ENCODE assay signal across 19 mouse cellular contexts in genomic region chr10:43604687-43605250, GRCm38 (mm10). TPM values are rescaled to one million over a fixed set of nuclear protein-coding genes. Genes with fewer than 3 reads are reported as not detected.
DNase-seq lines count a peak whose midpoint lies in the region; ATAC-seq lines count a peak whose summit lies in the region.
"Had no signal": no experiment of that assay in that cellular context is flagged by ENCODE, and none has a peak within 500 bp of the region (broad histone marks: within the 10 kb centered on the region; RNA-seq: fewer than 3 reads in every experiment).

No protein-coding gene starts in this region.

- no peaks in the 10 kb centered on the region for H3K27me3 ChIP-seq in liver, embryonic 12.5 days (replicated peaks)
- no peaks in the 10 kb centered on the region for H3K27me3 ChIP-seq in liver, embryonic 11.5 days (replicated peaks; ENCODE audit: control insufficient read depth, insufficient read depth, low read length)
- H3K27me3 ChIP-seq in intestine, embryonic 15.5 days (replicated peaks): no peaks in the 10 kb centered on the region
- H3K27me3 ChIP-seq in limb, embryonic 15.5 days: no peaks in the 10 kb centered on the region
- no peaks in the 10 kb centered on the region for H3K27me3 ChIP-seq in stomach, embryonic 16.5 days (ENCODE audit: control insufficient read depth, insufficient read depth, low read length)
- no peaks in the 10 kb centered on the region for H3K27me3 ChIP-seq in hindbrain, embryonic 13.5 days
- H3K27me3 ChIP-seq: lung, embryonic 15.5 days had no signal

- H3K4me1 ChIP-seq in liver, embryonic 12.5 days: peaks cover 80% of the 10 kb centered on the region
- peaks cover 11% of the 10 kb centered on the region for H3K4me1 ChIP-seq in liver, embryonic 11.5 days (replicated peaks; ENCODE audit: control insufficient read depth, insufficient read depth, low read length)
- peaks cover 6% of the 10 kb centered on the region; the same call in 1 of the 2 replicates for H3K4me1 ChIP-seq in intestine, embryonic 15.5 days (replicated peaks)
- peaks cover 15% of the 10 kb centered on the region; the same call in 1 of the 2 replicates for H3K4me1 ChIP-seq in limb, embryonic 15.5 days
- H3K4me1 ChIP-seq in stomach, embryonic 16.5 days (ENCODE audit: control insufficient read depth, insufficient read depth, low read length): no peaks in the 10 kb centered on the region; the same call in 1 of the 2 replicates
- H3K4me1 ChIP-seq in hindbrain, embryonic 13.5 days (replicated peaks): peaks cover 13% of the 10 kb centered on the region
- H3K4me1 ChIP-seq: lung, embryonic 15.5 days had no signal

- no peak overlapping the region for H3K4me3 ChIP-seq in liver, embryonic 12.5 days
- H3K4me3 ChIP-seq in liver, embryonic 11.5 days (ENCODE audit: low read depth, low read length): no peak overlapping the region
- H3K4me3 ChIP-seq in intestine, embryonic 15.5 days (replicated peaks): no peak overlapping the region
- no peak overlapping the region for H3K4me3 ChIP-seq in limb, embryonic 15.5 days
- no peak overlapping the region for H3K4me3 ChIP-seq in stomach, embryonic 16.5 days (replicated peaks; ENCODE audit: low read length)
- no peak overlapping the region for H3K4me3 ChIP-seq in hindbrain, embryonic 13.5 days
- H3K4me3 ChIP-seq: forebrain, embryonic 10.5 days; lung, embryonic 15.5 days; midbrain, embryonic 10.5 days had no signal

- peak overlapping the region; percentile 44 for H3K9ac ChIP-seq in liver, embryonic 12.5 days
- H3K9ac ChIP-seq in liver, embryonic 11.5 days (ENCODE audit: low read depth, low read length): no peak overlapping the region
- H3K9ac ChIP-seq in intestine, embryonic 15.5 days: no peak overlapping the region
- H3K9ac ChIP-seq in limb, embryonic 15.5 days: no peak overlapping the region
- no peak overlapping the region for H3K9ac ChIP-seq in stomach, embryonic 16.5 days (ENCODE audit: low read length)
- no peak overlapping the region for H3K9ac ChIP-seq in hindbrain, embryonic 13.5 days
- H3K9ac ChIP-seq: forebrain, postnatal 0 days; lung, embryonic 15.5 days had no signal

- WGBS in liver, embryonic 12.5 days (ENCODE audit: insufficient replicate concordance): 79% methylated on average over 10 of the region's 10 CpGs
- 75% methylated on average over 10 of the region's 10 CpGs for WGBS in liver, embryonic 11.5 days
- WGBS in intestine, embryonic 15.5 days: 45% methylated on average over 10 of the region's 10 CpGs
- WGBS in limb, embryonic 15.5 days: 45% methylated on average over 10 of the region's 10 CpGs
- 56% methylated on average over 10 of the region's 10 CpGs for WGBS in stomach, embryonic 16.5 days
- 88% methylated on average over 10 of the region's 10 CpGs for WGBS in hindbrain, embryonic 13.5 days

- no peak overlapping the region for H3K4me2 ChIP-seq in liver, embryonic 12.5 days
- H3K4me2 ChIP-seq in liver, embryonic 11.5 days: no peak overlapping the region
- no peak overlapping the region for H3K4me2 ChIP-seq in intestine, embryonic 15.5 days (replicated peaks)
- no peak overlapping the region for H3K4me2 ChIP-seq in limb, embryonic 15.5 days
- no peak overlapping the region for H3K4me2 ChIP-seq in stomach, embryonic 16.5 days (ENCODE audit: low read depth, low read length)
- H3K4me2 ChIP-seq in hindbrain, embryonic 13.5 days: no peak overlapping the region
- H3K4me2 ChIP-seq: lung, embryonic 15.5 days had no signal

- DNase-seq in liver, embryonic 11.5 days (ENCODE audit: low spot score): no peak
- DNase-seq: cerebellum, postnatal 14 days; embryo, embryonic 11 days; forebrain, postnatal 0 days; kidney, adult 9 months; retina, postnatal 1 day; thymus, postnatal 36 days had no signal

- peaks cover 43% of the 10 kb centered on the region for H3K36me3 ChIP-seq in liver, embryonic 12.5 days
- no peaks in the 10 kb centered on the region for H3K36me3 ChIP-seq in liver, embryonic 11.5 days (ENCODE audit: control insufficient read depth, insufficient read depth, low read length)
- H3K36me3 ChIP-seq in intestine, embryonic 15.5 days: no peaks in the 10 kb centered on the region
- no peaks in the 10 kb centered on the region for H3K36me3 ChIP-seq in limb, embryonic 15.5 days
- H3K36me3 ChIP-seq in stomach, embryonic 16.5 days (ENCODE audit: control insufficient read depth, insufficient read depth, low read length): no peaks in the 10 kb centered on the region
- no peaks in the 10 kb centered on the region for H3K36me3 ChIP-seq in hindbrain, embryonic 13.5 days
- H3K36me3 ChIP-seq: forebrain, embryonic 10.5 days; lung, embryonic 15.5 days; midbrain, embryonic 10.5 days had no signal

- no peaks in the 10 kb centered on the region for H3K9me3 ChIP-seq in liver, embryonic 12.5 days (replicated peaks)
- H3K9me3 ChIP-seq in liver, embryonic 11.5 days (ENCODE audit: control insufficient read depth, low read length): no peaks in the 10 kb centered on the region
- no peaks in the 10 kb centered on the region for H3K9me3 ChIP-seq in intestine, embryonic 15.5 days
- no peaks in the 10 kb centered on the region for H3K9me3 ChIP-seq in limb, embryonic 15.5 days
- H3K9me3 ChIP-seq in stomach, embryonic 16.5 days (replicated peaks; ENCODE audit: control insufficient read depth, low read length): no peaks in the 10 kb centered on the region
- no peaks in the 10 kb centered on the region for H3K9me3 ChIP-seq in hindbrain, embryonic 13.5 days
- H3K9me3 ChIP-seq: forebrain, embryonic 10.5 days; lung, embryonic 15.5 days; midbrain, embryonic 10.5 days had no signal

- ATAC-seq in liver, embryonic 12.5 days: no peak
- no peak for ATAC-seq in liver, embryonic 11.5 days (replicated peaks; ENCODE audit: low FRiP score)
- ATAC-seq in intestine, embryonic 15.5 days: peak; percentile 39
- no peak for ATAC-seq in limb, embryonic 15.5 days (ENCODE audit: insufficient number of reproducible peaks, low FRiP score, low TSS enrichment, low read depth)
- peak; percentile 31; the same call in 1 of the 2 replicates for ATAC-seq in stomach, embryonic 16.5 days (ENCODE audit: insufficient read depth, low FRiP score)
- ATAC-seq in granulocyte monocyte progenitor cell, adult 5-6 weeks (replicated peaks; ENCODE audit: poor library complexity, severe bottlenecking): no peak
- ATAC-seq in hindbrain, embryonic 13.5 days (ENCODE audit: low FRiP score): no peak
- ATAC-seq: activated CD4-positive, CD25-positive, alpha-beta regulatory T cell, adult 4 months; forebrain, postnatal 0 days; hindbrain, postnatal 0 days had no signal

- peak overlapping the region; percentile 99 for H3K27ac ChIP-seq in liver, embryonic 12.5 days
- no peak overlapping the region for H3K27ac ChIP-seq in liver, embryonic 11.5 days (ENCODE audit: low read depth, low read length)
- H3K27ac ChIP-seq in intestine, embryonic 15.5 days: 0 out of 2 replicates have a peak overlapping the region, but pooled peaks have one; percentile 22
- peak overlapping the region; percentile 43 for H3K27ac ChIP-seq in limb, embryonic 15.5 days
- peak overlapping the region; percentile 33; the same call in 1 of the 2 replicates for H3K27ac ChIP-seq in stomach, embryonic 16.5 days (ENCODE audit: low read length)
- no peak overlapping the region for H3K27ac ChIP-seq in hindbrain, embryonic 13.5 days
- H3K27ac ChIP-seq: forebrain, embryonic 10.5 days; hindbrain, postnatal 0 days; lung, embryonic 15.5 days; macrophage; midbrain, embryonic 10.5 days had no signal

RNA-seq across cellular contexts. Expression of gene Cd24a, which starts 26.7 kb away (rescaled TPM):
- 819 and 854 TPM in 2 replicates for polyA plus RNA-seq in liver, embryonic 12.5 days (2016; fragmentation: Nextera tagmentation; extraction: Ambion mirVana)
- polyA plus RNA-seq in liver, embryonic 11.5 days (2014; fragmentation: Nextera tagmentation; extraction: Ambion mirVana): 420 and 459 TPM in 2 replicates
- polyA plus RNA-seq in intestine, embryonic 15.5 days (2015; fragmentation: Nextera tagmentation; extraction: Ambion mirVana): 189 and 204 TPM in 2 replicates
- polyA plus RNA-seq in limb, embryonic 15.5 days (2015; fragmentation: Nextera tagmentation; extraction: Ambion mirVana): 178 and 209 TPM in 2 replicates
- 328 and 363 TPM in 2 replicates for polyA plus RNA-seq in stomach, embryonic 16.5 days (2015; fragmentation: Nextera tagmentation; extraction: Ambion mirVana)
- 279 and 288 TPM in 2 replicates for total RNA-seq in granulocyte monocyte progenitor cell, adult 5-6 weeks (2014; fragmentation: Nextera tagmentation)
- total RNA-seq in granulocyte monocyte progenitor cell, adult 5-6 weeks (2017): 385 and 423 TPM in 2 replicates
- 1,003 and 1,012 TPM in 2 replicates for polyA plus RNA-seq in hindbrain, embryonic 13.5 days (2015; fragmentation: Nextera tagmentation; extraction: Ambion mirVana)

Comparison
In these comparisons a context has a peak if more than half of its experiments do, and no peak if none do; other contexts are left out.
1. H3K27ac ChIP-seq: peak in liver, embryonic 12.5 days (single experiment), intestine, embryonic 15.5 days (single experiment), limb, embryonic 15.5 days (single experiment) and stomach, embryonic 16.5 days (single experiment); none in liver, embryonic 11.5 days (single experiment) and hindbrain, embryonic 13.5 days (single experiment).
2. ATAC-seq: peak in intestine, embryonic 15.5 days (single experiment) and stomach, embryonic 16.5 days (single experiment); none in liver, embryonic 12.5 days (single experiment), liver, embryonic 11.5 days (single experiment), limb, embryonic 15.5 days (single experiment), granulocyte monocyte progenitor cell, adult 5-6 weeks (single experiment) and hindbrain, embryonic 13.5 days (single experiment).